Mouse (Mus musculus) c-Kit-positive CD71-positive TER-119-positive erythroid progenitor cells, embryonic 14.5 days (primary cell): ENCODE data around the gene Ccdc88a.
"Not testable (repeated sequence)": the region's sequence is repeated elsewhere in the genome, so short reads cannot be mapped to it uniquely, and the experiment has no call there.

ENCODE experiments used
- DNase-seq: peaks from one replicate; pipeline ENCODE4 v3.0.0-alpha.2; 2013; ENCODE audit warnings: low spot score

Gene Ccdc88a

GRCm38 (mm10) chr11:29474676-29475075 lies 101.2 kb downstream of the Ccdc88a start:
- DNase-seq = no peak

- no peak for DNase-seq
Measured at GRCm38 (mm10) chr11:29493135-29493534, 119.7 kb downstream of the Ccdc88a start.

GRCm38 (mm10) chr11:29496962-29497361 lies 123.5 kb downstream of the Ccdc88a start:
- no peak for DNase-seq

GRCm38 (mm10) chr11:29503948-29504893 lies 130.8 kb downstream of the Ccdc88a start:
- DNase-seq = peak; percentile 52

GRCm38 (mm10) chr11:29504899-29505625 lies 131.6 kb downstream of the Ccdc88a start:
- DNase-seq = no peak

GRCm38 (mm10) chr11:29509421-29509820 lies 136.0 kb downstream of the Ccdc88a start:
- DNase-seq = no peak

- DNase-seq = no peak
Measured at GRCm38 (mm10) chr11:29512818-29513535, 139.5 kb downstream of the Ccdc88a start.

- no peak for DNase-seq
Measured at GRCm38 (mm10) chr11:29514325-29514681, 140.8 kb downstream of the Ccdc88a start.

GRCm38 (mm10) chr11:29514682-29515412 lies 141.4 kb downstream of the Ccdc88a start, which contains the start of gene Prorsd1:
Gene Prorsd1, minus strand, starts transcription at chr11:29515033.
- DNase-seq = peak; percentile 92

- peak; percentile 81 for DNase-seq
Measured at GRCm38 (mm10) chr11:29525988-29526794, 152.7 kb downstream of the Ccdc88a start, which contains the start of gene Mtif2. Gene Mtif2, plus strand, starts transcription at chr11:29526408.

GRCm38 (mm10) chr11:29538201-29538600 lies 164.7 kb downstream of the Ccdc88a start:
- DNase-seq = no peak

- DNase-seq = no peak
Measured at GRCm38 (mm10) chr11:29544225-29544945, 170.9 kb downstream of the Ccdc88a start.

- DNase-seq = not testable (repeated sequence)
Measured at GRCm38 (mm10) chr11:29545150-29545752, 171.8 kb downstream of the Ccdc88a start.

GRCm38 (mm10) chr11:29546297-29546696 lies 172.8 kb downstream of the Ccdc88a start:
- not testable (repeated sequence) for DNase-seq

GRCm38 (mm10) chr11:29546762-29547161 lies 173.3 kb downstream of the Ccdc88a start:
- no peak for DNase-seq

- no peak for DNase-seq
Measured at GRCm38 (mm10) chr11:29547249-29547751, 173.8 kb downstream of the Ccdc88a start.

GRCm38 (mm10) chr11:29547752-29548503 lies 174.5 kb downstream of the Ccdc88a start, which contains the start of the genes Clhc1 and Rps27a:
Gene Clhc1, plus strand, starts transcription at chr11:29547950.
Gene Rps27a, minus strand, starts transcription at chr11:29548109.
- DNase-seq = peak; percentile 86
